Mouse (Mus musculus): ENCODE measurements around the gene Uggt2. TPM values are rescaled to one million over a fixed set of nuclear protein-coding genes. Genes with fewer than 3 reads are reported as not detected.
"Not testable (repeated sequence)": the region's sequence is repeated elsewhere in the genome, so short reads cannot be mapped to it uniquely, and the experiment has no call there.

Uggt2 gene
- polyA plus RNA-seq, 1 experiment from 2014 or later, result 21.1 TPM

- Histone ChIP-seq H3K4me1 (no peaks in the 10 kb centered on the region), H3K9me3 (no peaks in the 10 kb centered on the region), H3K4me2 (replicated peaks) (no peak overlapping the region), H3K27ac (no peak overlapping the region), H3K36me3 (peaks cover 43% of the 10 kb centered on the region), H3K4me3 (no peak overlapping the region), H3K9ac (no peak overlapping the region), H3K27me3 (no peaks in the 10 kb centered on the region)
- WGBS, result 51% methylated on average over 13 of the region's 13 CpGs
- ATAC-seq (ENCODE audit: low FRiP score, low read depth), result no peak
Measured at GRCm38 (mm10) chr14:118987523-118988496, 111.4 kb downstream of the Uggt2 start.

GRCm38 (mm10) chr14:118986653-118987522 lies 112.3 kb downstream of the Uggt2 start:
- no peak overlapping the region for H3K9ac ChIP-seq
- no peak overlapping the region for H3K4me2 ChIP-seq (replicated peaks)
- WGBS, result 41% methylated on average over 16 of the region's 16 CpGs
- H3K27me3 ChIP-seq, result no peaks in the 10 kb centered on the region
- H3K36me3 ChIP-seq, result peaks cover 39% of the 10 kb centered on the region
- no peaks in the 10 kb centered on the region for H3K4me1 ChIP-seq
- H3K4me3 ChIP-seq, result no peak overlapping the region
- ATAC-seq (ENCODE audit: low FRiP score, low read depth), result no peak
- no peak overlapping the region for H3K27ac ChIP-seq
- H3K9me3 ChIP-seq, result no peaks in the 10 kb centered on the region

- WGBS, result 88% methylated on average over 4 of the region's 4 CpGs
- Histone ChIP-seq H3K36me3 (peaks cover 56% of the 10 kb centered on the region), H3K27ac (no peak overlapping the region), H3K4me3 (no peak overlapping the region), H3K9me3 (no peaks in the 10 kb centered on the region), H3K27me3 (no peaks in the 10 kb centered on the region), H3K4me2 (replicated peaks) (no peak overlapping the region), H3K9ac (no peak overlapping the region), H3K4me1 (no peaks in the 10 kb centered on the region)
- no peak for ATAC-seq (ENCODE audit: low FRiP score, low read depth)
Measured at GRCm38 (mm10) chr14:118984161-118984560, 115.1 kb downstream of the Uggt2 start.

- Histone ChIP-seq H3K27ac (no peak overlapping the region), H3K27me3 (no peaks in the 10 kb centered on the region), H3K36me3 (peaks cover 55% of the 10 kb centered on the region), H3K9me3 (no peaks in the 10 kb centered on the region), H3K9ac (no peak overlapping the region), H3K4me2 (replicated peaks) (no peak overlapping the region), H3K4me3 (no peak overlapping the region), H3K4me1 (no peaks in the 10 kb centered on the region)
- ATAC-seq (ENCODE audit: low FRiP score, low read depth), result no peak
Measured at GRCm38 (mm10) chr14:118983396-118983795, 115.8 kb downstream of the Uggt2 start.

GRCm38 (mm10) chr14:118982429-118983045 lies 116.7 kb downstream of the Uggt2 start:
- 78% methylated on average over 5 of the region's 11 CpGs for WGBS

GRCm38 (mm10) chr14:118981711-118982428 lies 117.4 kb downstream of the Uggt2 start:
- WGBS, result 94% methylated on average over 6 of the region's 6 CpGs

More at GRCm38 (mm10) chr14:118982429-118983045, 116.7 kb downstream of the Uggt2 start:
- H3K27me3 ChIP-seq; H3K4me2 ChIP-seq (replicated peaks); H3K9me3 ChIP-seq; H3K27ac ChIP-seq; H3K9ac ChIP-seq; H3K4me3 ChIP-seq; ATAC-seq (ENCODE audit: low FRiP score, low read depth); H3K4me1 ChIP-seq: not testable (repeated sequence)
- H3K36me3 ChIP-seq, result peaks cover 63% of the 10 kb centered on the region

GRCm38 (mm10) chr14:118980890-118981289 lies 118.3 kb downstream of the Uggt2 start:
- Histone ChIP-seq H3K27me3 (no peaks in the 10 kb centered on the region), H3K4me2 (replicated peaks) (no peak overlapping the region), H3K27ac (no peak overlapping the region), H3K9me3 (no peaks in the 10 kb centered on the region), H3K4me1 (no peaks in the 10 kb centered on the region), H3K9ac (no peak overlapping the region), H3K36me3 (peaks cover 77% of the 10 kb centered on the region), H3K4me3 (no peak overlapping the region)
- no peak for ATAC-seq (ENCODE audit: low FRiP score, low read depth)
- 87% methylated on average over 8 of the region's 8 CpGs for WGBS

More at GRCm38 (mm10) chr14:118981711-118982428, 117.4 kb downstream of the Uggt2 start:
- H3K9me3 ChIP-seq; ATAC-seq (ENCODE audit: low FRiP score, low read depth); H3K4me2 ChIP-seq (replicated peaks); H3K4me3 ChIP-seq; H3K27me3 ChIP-seq; H3K4me1 ChIP-seq; H3K27ac ChIP-seq; H3K9ac ChIP-seq: not testable (repeated sequence)
- H3K36me3 ChIP-seq, result peaks cover 70% of the 10 kb centered on the region

- no peak for ATAC-seq (ENCODE audit: low FRiP score, low read depth)
- 86% methylated on average over 5 of the region's 5 CpGs for WGBS
- Histone ChIP-seq H3K4me1 (no peaks in the 10 kb centered on the region), H3K9ac (no peak overlapping the region), H3K9me3 (no peaks in the 10 kb centered on the region), H3K27me3 (no peaks in the 10 kb centered on the region), H3K36me3 (peaks cover 77% of the 10 kb centered on the region), H3K4me2 (replicated peaks) (no peak overlapping the region), H3K4me3 (no peak overlapping the region), H3K27ac (no peak overlapping the region)
Measured at GRCm38 (mm10) chr14:118980358-118980757, 118.9 kb downstream of the Uggt2 start.

- WGBS, result 89% methylated on average over 7 of the region's 7 CpGs
- peaks cover 77% of the 10 kb centered on the region for H3K36me3 ChIP-seq
Measured at GRCm38 (mm10) chr14:118979571-118980325, 119.5 kb downstream of the Uggt2 start.

GRCm38 (mm10) chr14:118977136-118977816 lies 122.0 kb downstream of the Uggt2 start:
- no peaks in the 10 kb centered on the region for H3K4me1 ChIP-seq
- H3K9ac ChIP-seq, result no peak overlapping the region
- no peak overlapping the region for H3K4me2 ChIP-seq (replicated peaks)
- H3K4me3 ChIP-seq, result no peak overlapping the region
- ATAC-seq (ENCODE audit: low FRiP score, low read depth), result no peak
- no peaks in the 10 kb centered on the region for H3K9me3 ChIP-seq
- H3K27me3 ChIP-seq, result no peaks in the 10 kb centered on the region
- peaks cover 79% of the 10 kb centered on the region for H3K36me3 ChIP-seq
- no peak overlapping the region for H3K27ac ChIP-seq
- WGBS, result 81% methylated on average over 8 of the region's 8 CpGs

More at GRCm38 (mm10) chr14:118979571-118980325, 119.5 kb downstream of the Uggt2 start:
- no peak for ATAC-seq (ENCODE audit: low FRiP score, low read depth)
- H3K4me2 ChIP-seq (replicated peaks), result no peak overlapping the region
- H3K27me3 ChIP-seq, result no peaks in the 10 kb centered on the region
- no peaks in the 10 kb centered on the region for H3K9me3 ChIP-seq
- H3K4me1 ChIP-seq, result no peaks in the 10 kb centered on the region
- no peak overlapping the region for H3K27ac ChIP-seq
- no peak overlapping the region for H3K9ac ChIP-seq
- H3K4me3 ChIP-seq, result no peak overlapping the region
